Mouse (Mus musculus) embryonic facial prominence, embryonic 13.5 days (tissue): Measurements from ENCODE around the gene Olfr1396. TPM values are rescaled to one million over a fixed set of nuclear protein-coding genes. Genes with fewer than 3 reads are reported as not detected.

Experiments used
- ATAC-seq: fragments of 200-750 bp; cut with Nextera tagmentation; 2 replicates; pipeline ENCODE4 v1.8.0; 2017; ENCODE audit warnings: low read depth; ENCODE audit not compliant: insufficient number of reproducible peaks, insufficient read depth, low FRiP score, low TSS enrichment
- H3K27ac ChIP-seq: fragments of 300-500 bp; sonication (generic); 2 replicates; pipeline ENCODE4 v1.5.1; 2015; ENCODE audit warnings: moderate library complexity, mild to moderate bottlenecking, inconsistent platforms
- H3K27me3 ChIP-seq: fragments of 300-500 bp; sonication (generic); 2 replicates; pipeline ENCODE4 v1.6.1; 2015; ENCODE audit warnings: mild to moderate bottlenecking, inconsistent platforms
- H3K36me3 ChIP-seq: fragments of 300-500 bp; sonication (generic); 2 replicates; pipeline ENCODE4 v1.6.1; 2015; ENCODE audit warnings: mild to moderate bottlenecking, inconsistent platforms
- H3K4me1 ChIP-seq: fragments of 300-500 bp; sonication (generic); 2 replicates; pipeline ENCODE4 v1.6.1; 2015; ENCODE audit warnings: inconsistent platforms
- H3K4me2 ChIP-seq: fragments of 300-500 bp; sonication (generic); 2 replicates; pipeline ENCODE4 v1.6.1; 2015; ENCODE audit warnings: moderate library complexity, mild to moderate bottlenecking, inconsistent platforms
- H3K4me3 ChIP-seq: fragments of 300-500 bp; sonication (generic); 2 replicates; pipeline ENCODE4 v1.5.1; 2015; ENCODE audit warnings: mild to moderate bottlenecking, inconsistent platforms
- H3K9ac ChIP-seq: fragments of 300-500 bp; sonication (generic); 2 replicates; pipeline ENCODE4 v1.6.1; 2015; ENCODE audit warnings: mild to moderate bottlenecking, inconsistent platforms
- H3K9me3 ChIP-seq: fragments of 300-500 bp; sonication (generic); 2 replicates; pipeline ENCODE4 v1.6.1; 2016; ENCODE audit warnings: inconsistent platforms
- WGBS: fragments of 180-500 bp; shearing (Covaris S2); methylation state at CpG from one replicate; pipeline ENCODE4 v1.1.7; 2015; ENCODE audit warnings: mixed read lengths; 5-methylcytosine and 5-hydroxymethylcytosine counted together
- polyA plus RNA-seq: library from polyadenylated mRNA; unstranded; fragments of >200 nt; fragmentation: Nextera tagmentation; extraction: Ambion mirVana; gene quantifications from 2 replicates; pipeline ENCODE4 v1.2.1, GENCODE M21; 2015

Olfr1396 gene
- polyA plus RNA-seq, 1 experiment from 2014 or later: not detected

DNA sequence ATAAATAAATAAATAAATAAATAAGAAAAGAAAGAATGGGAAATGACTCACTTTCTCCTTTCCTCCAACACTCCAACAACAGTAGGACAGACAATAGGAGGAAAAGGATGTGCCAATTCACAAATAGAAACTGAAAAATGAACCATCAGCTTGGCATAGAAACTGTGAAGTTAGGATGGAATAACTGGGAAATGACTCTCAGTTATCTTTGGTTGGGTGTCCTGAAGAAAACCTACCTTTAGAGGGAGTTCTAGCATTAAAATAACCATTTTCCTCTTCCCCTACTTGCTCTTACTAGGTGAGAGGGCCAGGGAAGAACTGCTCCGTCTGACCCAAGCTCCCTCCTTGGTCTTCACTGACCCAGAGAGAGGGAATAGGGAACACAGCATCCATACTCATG lies 8.9 kb downstream of the Olfr1396 start:
- no peak overlapping the region for H3K4me3 ChIP-seq
- H3K27ac ChIP-seq: no peak overlapping the region
- ATAC-seq: no peak
- no peaks in the 10 kb centered on the region for H3K36me3 ChIP-seq
- H3K9ac ChIP-seq: no peak overlapping the region
- WGBS: 80% methylated on average over 1 of the region's 1 CpGs
- no peaks in the 10 kb centered on the region for H3K9me3 ChIP-seq
- H3K4me1 ChIP-seq: 0 out of 2 replicates have a peak, but pooled peaks cover 3% of the 10 kb centered on the region
- H3K4me2 ChIP-seq: no peak overlapping the region
- H3K27me3 ChIP-seq: no peaks in the 10 kb centered on the region

DNA sequence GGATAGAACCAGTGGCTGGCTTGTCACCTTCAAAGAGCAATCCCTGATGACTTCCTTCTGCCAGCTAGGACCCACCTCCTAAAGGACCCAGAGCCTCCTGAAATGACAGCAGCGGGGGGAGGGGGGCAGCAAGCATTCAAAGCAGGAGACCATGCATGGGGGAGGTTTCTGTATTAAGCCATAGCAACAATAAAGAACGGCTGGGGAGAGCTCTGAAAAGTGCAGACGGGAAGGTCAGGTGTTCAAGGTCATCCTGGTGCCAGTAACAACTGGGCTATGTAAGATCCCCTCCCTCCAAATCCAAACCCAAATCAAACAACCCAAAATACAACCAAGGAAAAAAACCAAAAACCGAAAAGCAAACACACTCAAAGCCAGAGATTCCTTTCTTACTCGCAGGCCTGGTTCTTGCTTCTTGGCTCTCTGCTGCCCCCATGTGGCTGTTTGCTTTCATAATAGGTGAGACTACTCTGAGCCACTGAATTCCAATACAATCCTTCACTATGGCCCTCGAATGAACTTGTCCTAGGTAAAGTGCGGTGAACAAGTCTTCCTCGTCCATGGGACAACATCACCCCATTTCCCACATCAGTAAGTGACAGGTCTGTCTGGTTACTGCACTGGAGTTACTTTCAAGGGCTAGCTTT lies 11.5 kb downstream of the Olfr1396 start:
- Histone ChIP-seq H3K4me3 (no peak overlapping the region), H3K27me3 (no peaks in the 10 kb centered on the region), H3K9ac (no peak overlapping the region), H3K36me3 (no peaks in the 10 kb centered on the region), H3K9me3 (no peaks in the 10 kb centered on the region), H3K4me1 (0 out of 2 replicates have a peak, but pooled peaks cover 3% of the 10 kb centered on the region), H3K4me2 (no peak overlapping the region; the same call in 1 of the 2 replicates), H3K27ac (no peak overlapping the region)
- 14% methylated on average over 8 of the region's 8 CpGs for WGBS
- no peak for ATAC-seq

DNA sequence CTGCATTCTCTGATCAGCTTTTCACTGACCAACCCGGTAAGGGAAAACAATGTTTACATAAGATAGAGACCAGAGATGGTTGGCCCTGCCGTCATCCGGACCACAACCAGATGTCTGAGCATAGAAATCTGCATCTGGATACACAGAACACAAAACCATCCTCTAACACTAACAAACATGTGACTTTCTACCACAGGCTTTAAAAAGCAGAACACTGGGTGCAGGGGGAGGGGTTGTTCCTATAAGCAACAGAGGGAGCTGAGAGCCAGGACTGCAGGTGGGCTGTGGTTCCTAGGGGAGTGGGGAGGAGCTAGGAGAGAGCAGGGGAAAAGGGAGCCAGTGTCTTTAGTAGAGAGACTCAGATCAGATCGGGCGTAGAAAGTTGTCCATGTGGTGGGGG lies 13.2 kb downstream of the Olfr1396 start:
- Histone ChIP-seq H3K36me3 (no peaks in the 10 kb centered on the region), H3K4me1 (0 out of 2 replicates have a peak, but pooled peaks cover 3% of the 10 kb centered on the region), H3K9me3 (no peaks in the 10 kb centered on the region), H3K27me3 (no peaks in the 10 kb centered on the region), H3K4me3 (no peak overlapping the region), H3K9ac (no peak overlapping the region), H3K4me2 (no peak overlapping the region), H3K27ac (no peak overlapping the region)
- ATAC-seq: no peak
- WGBS: 42% methylated on average over 5 of the region's 5 CpGs

DNA sequence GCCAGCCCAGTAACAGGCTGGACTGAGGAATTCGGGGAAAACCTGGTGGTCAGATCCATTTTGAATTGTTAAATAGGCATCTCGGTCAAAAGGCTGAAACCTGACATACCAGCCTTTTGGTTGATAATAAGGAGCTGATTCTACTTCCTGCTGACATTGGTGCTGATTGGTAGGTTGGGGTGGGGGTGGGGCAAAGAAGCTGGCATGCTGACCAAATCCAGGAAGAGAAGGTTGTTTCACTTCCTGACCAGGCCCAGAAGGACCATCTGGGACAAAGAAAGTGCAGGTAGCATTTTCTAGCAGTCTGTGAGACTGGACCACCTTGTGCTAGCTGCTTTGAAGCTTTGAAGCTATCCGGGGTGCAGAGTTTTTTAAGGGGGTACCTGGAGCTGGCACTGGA lies 14.3 kb downstream of the Olfr1396 start:
- no peak for ATAC-seq
- Histone ChIP-seq H3K4me2 (no peak overlapping the region), H3K36me3 (no peaks in the 10 kb centered on the region), H3K4me1 (0 out of 2 replicates have a peak, but pooled peaks cover 3% of the 10 kb centered on the region), H3K4me3 (no peak overlapping the region), H3K27ac (no peak overlapping the region), H3K27me3 (no peaks in the 10 kb centered on the region), H3K9ac (no peak overlapping the region), H3K9me3 (no peaks in the 10 kb centered on the region)
- WGBS: 82% methylated on average over 3 of the region's 3 CpGs

DNA sequence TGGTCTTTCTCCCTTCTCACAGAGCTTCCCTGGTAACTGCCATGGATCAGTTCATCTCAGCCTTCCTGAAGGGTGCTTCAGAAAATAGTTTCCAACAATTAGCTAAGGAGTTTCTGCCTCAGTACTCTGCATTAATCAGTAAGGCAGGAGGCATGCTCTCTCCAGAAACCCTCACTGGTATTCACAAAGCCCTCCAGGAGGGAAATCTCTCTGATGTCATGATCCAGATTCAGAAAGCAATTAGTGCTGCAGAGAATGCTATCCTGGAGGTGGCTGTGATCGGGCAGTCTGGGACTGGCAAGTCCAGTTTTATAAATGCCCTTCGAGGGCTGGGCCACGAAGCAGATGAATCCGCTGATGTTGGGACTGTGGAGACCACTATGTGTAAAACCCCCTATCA lies 19.3 kb downstream of the Olfr1396 start:
- H3K4me2 ChIP-seq: no peak overlapping the region
- WGBS: 84% methylated on average over 4 of the region's 4 CpGs

DNA sequence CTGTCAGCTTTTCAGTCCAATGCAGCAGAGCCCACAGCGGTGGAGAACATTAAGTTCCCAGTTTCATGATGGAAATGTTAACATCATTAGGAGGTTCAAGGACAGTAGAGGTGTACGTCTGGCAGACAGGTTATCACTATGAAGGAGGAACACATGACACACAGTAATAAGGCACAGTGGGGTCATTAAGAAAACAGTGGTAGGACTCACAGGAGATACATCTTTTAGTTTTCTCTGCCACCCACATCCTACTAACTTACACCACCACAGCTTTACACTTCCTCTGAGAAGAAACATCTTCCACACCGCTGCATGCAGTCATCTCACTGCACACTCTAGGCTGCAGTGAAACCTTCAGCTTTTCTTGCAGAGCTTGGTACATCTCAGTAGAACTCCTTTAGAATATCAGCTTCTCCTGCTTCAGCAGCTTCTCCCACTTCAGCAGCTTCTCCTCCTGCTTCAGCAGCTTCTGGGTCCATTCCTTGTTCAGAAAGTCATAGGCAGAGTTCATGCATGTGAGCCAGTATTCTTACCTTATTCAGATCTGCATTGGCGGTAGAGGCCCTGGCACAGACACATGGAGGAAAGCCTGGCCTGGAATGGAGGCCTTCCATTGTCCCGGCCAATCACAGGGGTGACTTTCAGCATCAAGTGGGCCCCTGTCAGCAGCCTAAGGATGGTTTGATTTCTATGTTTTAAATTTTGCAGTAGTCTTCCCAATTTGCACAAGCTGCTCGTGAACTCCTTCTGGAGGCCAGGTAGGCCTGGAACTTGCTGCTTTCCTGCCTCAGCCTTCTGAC lies 20.6 kb downstream of the Olfr1396 start:
- Histone ChIP-seq H3K9ac (no peak overlapping the region), H3K27me3 (no peaks in the 10 kb centered on the region), H3K9me3 (no peaks in the 10 kb centered on the region), H3K4me3 (no peak overlapping the region), H3K27ac (no peak overlapping the region), H3K4me1 (no peaks in the 10 kb centered on the region), H3K4me2 (no peak overlapping the region), H3K36me3 (no peaks in the 10 kb centered on the region)
- 85% methylated on average over 6 of the region's 6 CpGs for WGBS
- no peak for ATAC-seq

More for the DNA sequence above, 19.3 kb downstream of the Olfr1396 start:
- Histone ChIP-seq H3K4me3 (no peak overlapping the region), H3K27me3 (no peaks in the 10 kb centered on the region), H3K9me3 (no peaks in the 10 kb centered on the region), H3K9ac (no peak overlapping the region), H3K27ac (no peak overlapping the region), H3K4me1 (no peaks in the 10 kb centered on the region), H3K36me3 (no peaks in the 10 kb centered on the region)
- no peak for ATAC-seq

DNA sequence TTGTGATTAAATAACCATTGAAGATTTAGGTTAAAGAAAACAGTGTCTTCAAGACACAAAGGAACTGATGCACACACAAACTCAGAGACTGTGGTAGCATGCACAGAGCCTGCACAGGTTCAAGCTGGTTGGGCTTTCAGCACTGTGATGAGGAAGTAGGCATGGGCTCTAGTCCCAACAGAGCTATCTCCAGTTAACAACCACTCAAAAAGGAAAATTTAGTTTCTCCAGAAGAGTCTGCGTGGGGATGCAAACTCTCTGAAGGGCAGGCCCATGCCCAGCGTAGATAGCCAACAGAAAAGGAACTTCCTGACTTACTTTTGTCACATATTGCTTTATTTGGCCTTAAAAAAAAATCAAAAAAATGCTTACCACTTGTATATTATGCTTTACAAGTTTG lies 21.9 kb downstream of the Olfr1396 start:
- H3K36me3 ChIP-seq: no peaks in the 10 kb centered on the region
- WGBS: 88% methylated on average over 2 of the region's 2 CpGs
- peaks cover 7% of the 10 kb centered on the region for H3K4me1 ChIP-seq
- H3K27ac ChIP-seq: no peak overlapping the region
- H3K27me3 ChIP-seq: no peaks in the 10 kb centered on the region
- H3K9ac ChIP-seq: no peak overlapping the region
- H3K4me2 ChIP-seq: no peak overlapping the region
- no peaks in the 10 kb centered on the region for H3K9me3 ChIP-seq
- no peak overlapping the region for H3K4me3 ChIP-seq
- ATAC-seq: no peak

DNA sequence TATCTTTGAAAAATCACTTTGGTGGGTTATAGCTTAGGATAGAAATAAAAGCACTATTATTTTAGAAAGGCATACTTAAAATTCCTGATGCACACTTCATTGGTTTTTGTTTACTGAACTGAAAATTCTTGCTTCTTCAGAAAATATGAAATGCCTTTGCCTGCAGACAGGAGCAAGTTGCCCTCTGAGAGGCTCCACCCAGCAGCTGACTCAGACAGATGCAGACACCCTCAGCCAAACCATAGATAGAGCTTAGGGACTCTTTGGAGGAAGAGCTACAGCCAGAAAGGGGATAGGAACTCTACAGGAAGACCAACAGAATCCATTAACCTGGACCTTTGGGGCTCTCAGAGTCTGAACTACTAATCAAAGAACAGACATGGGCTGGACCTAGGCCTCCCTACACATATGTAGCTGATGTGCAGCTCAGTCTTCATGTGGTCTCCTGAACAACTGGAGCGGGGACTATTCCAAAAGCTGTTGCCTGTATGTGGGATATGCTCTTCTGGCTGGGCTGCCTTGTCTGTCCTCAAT lies 22.6 kb downstream of the Olfr1396 start:
- ATAC-seq: no peak
- Histone ChIP-seq H3K27ac (no peak overlapping the region), H3K9ac (no peak overlapping the region), H3K36me3 (no peaks in the 10 kb centered on the region), H3K27me3 (no peaks in the 10 kb centered on the region), H3K9me3 (no peaks in the 10 kb centered on the region), H3K4me3 (no peak overlapping the region), H3K4me2 (no peak overlapping the region), H3K4me1 (peaks cover 9% of the 10 kb centered on the region)
- WGBS: 84% methylated on average over 1 of the region's 1 CpGs

DNA sequence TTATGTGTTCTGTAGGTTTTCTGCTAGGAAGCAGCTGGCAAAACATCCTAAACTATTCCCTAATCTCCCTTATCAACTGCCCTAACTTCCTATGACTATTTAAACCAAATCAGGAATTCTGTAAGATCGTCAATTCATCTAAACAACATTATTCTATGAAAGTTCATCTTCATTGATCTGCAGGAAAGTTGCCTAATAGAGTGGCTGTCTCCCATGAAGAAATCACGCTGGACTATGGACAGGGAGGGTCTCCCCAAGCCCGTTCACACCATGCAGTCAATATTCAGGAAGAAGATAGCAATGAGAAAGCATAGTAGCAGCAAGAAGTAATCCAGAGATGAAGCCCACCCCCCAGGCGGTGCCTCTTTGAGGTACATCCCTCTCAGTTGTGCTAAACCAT lies 23.5 kb downstream of the Olfr1396 start:
- H3K4me1 ChIP-seq: peaks cover 9% of the 10 kb centered on the region
- H3K9me3 ChIP-seq: no peaks in the 10 kb centered on the region
- H3K27me3 ChIP-seq: no peaks in the 10 kb centered on the region
- no peak overlapping the region for H3K9ac ChIP-seq
- H3K36me3 ChIP-seq: no peaks in the 10 kb centered on the region
- no peak overlapping the region for H3K4me3 ChIP-seq
- H3K27ac ChIP-seq: no peak overlapping the region
- ATAC-seq: no peak
- H3K4me2 ChIP-seq: no peak overlapping the region
- 73% methylated on average over 4 of the region's 4 CpGs for WGBS

DNA sequence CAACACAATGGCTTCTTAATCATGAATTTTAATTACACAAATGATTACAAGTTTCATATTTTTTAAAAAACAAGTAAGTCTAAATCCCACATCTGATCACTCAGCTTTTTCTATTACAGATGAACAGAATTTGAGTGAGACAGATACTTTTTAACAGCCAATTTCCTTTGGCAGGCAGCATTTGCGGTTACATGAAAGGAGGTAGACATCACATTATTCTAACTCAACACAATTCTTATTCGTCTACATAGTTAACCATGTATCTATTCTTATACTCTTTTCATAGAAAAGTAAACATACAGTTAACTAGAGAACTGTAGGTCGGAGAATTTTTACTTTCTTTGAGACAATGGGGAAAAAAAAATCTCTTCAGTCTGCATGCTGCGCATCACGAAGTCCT lies 24.1 kb downstream of the Olfr1396 start:
- Histone ChIP-seq H3K27me3 (no peaks in the 10 kb centered on the region), H3K4me1 (peaks cover 9% of the 10 kb centered on the region), H3K9me3 (no peaks in the 10 kb centered on the region), H3K4me2 (no peak overlapping the region), H3K4me3 (no peak overlapping the region), H3K36me3 (no peaks in the 10 kb centered on the region), H3K27ac (no peak overlapping the region), H3K9ac (no peak overlapping the region)
- no peak for ATAC-seq
- whole genome bisulfite sequencing: 84% methylated on average over 5 of the region's 5 CpGs

DNA sequence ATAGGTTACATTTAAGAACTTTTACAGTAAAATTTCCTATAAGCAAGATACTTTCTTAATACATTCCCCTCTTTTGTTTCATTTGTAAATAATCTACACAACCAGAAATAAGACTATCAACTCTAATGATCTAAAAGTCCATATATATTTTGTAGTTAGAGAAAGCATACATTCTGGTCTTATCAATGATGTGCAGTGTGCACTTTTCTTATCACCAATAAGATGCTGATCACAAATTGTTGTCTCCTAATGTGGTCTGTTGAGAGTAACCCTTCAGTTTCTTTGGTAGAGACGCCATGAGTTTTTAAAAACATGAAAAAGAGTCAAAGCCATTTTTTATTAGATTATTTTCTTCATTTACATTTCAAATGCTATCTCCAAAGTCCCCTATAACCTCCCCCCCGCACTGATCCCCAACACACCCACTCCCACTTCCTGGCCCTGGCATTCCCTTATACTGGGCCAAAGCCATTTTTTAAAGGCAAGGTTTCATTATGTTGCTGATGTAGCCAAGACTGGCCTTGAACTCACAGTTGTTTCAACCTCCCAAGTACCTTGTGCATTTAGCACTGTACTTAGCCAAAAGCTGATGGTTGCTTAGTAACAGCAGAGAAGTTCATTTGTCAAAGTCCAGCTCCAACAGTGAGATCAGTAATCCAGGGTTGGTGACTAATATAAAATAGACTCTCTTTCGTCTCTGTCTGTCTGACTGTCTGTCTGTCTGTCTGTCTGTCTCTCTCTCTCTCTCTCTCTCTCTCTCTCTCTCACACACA lies 24.8 kb downstream of the Olfr1396 start:
- no peak for ATAC-seq
- no peak overlapping the region for H3K4me2 ChIP-seq
- H3K27me3 ChIP-seq: no peaks in the 10 kb centered on the region
- H3K4me1 ChIP-seq: peaks cover 9% of the 10 kb centered on the region
- no peak overlapping the region for H3K4me3 ChIP-seq
- no peaks in the 10 kb centered on the region for H3K36me3 ChIP-seq
- no peaks in the 10 kb centered on the region for H3K9me3 ChIP-seq
- H3K27ac ChIP-seq: no peak overlapping the region
- H3K9ac ChIP-seq: no peak overlapping the region
- WGBS: 82% methylated on average over 3 of the region's 3 CpGs
